Mouse (Mus musculus): ENCODE measurements at regions not wholly inside any gene's neighbourhood (a gene's known extent, or its start where the extent isn't known, plus 50 kb on each side); places are given as distances from the start of the nearest gene placed in this dataset.

DNA sequence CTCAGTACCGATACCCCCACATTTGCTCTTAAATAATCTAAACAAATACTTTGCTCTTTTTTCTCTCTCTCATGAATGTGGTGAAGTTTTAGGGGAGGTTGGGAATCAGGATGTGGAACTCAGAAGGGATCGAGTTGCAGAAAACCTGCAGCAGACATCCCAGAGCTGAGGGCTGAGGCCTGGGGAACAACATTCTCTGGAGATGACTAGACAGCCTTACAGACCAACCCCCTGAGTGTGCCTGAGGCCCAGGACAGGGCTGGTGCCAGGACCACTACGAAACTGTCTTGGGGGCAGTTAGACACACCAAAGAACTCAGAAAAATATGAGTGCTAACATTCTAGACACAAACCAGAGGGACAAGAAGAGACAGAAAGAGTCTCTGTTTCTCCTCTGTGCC lies 83.4 kb downstream of the Setd4 start:
- no peak for TF ChIP-seq CTCF (IDR thresholded peaks at IDR 0.05)
- TF ChIP-seq EP300 (IDR thresholded peaks at IDR 0.05), result no peak

Data from lung, postnatal 0 days (tissue).